Mouse (Mus musculus): ENCODE measurements around the gene Fam168a.
"Not testable (repeated sequence)": the region's sequence is repeated elsewhere in the genome, so short reads cannot be mapped to it uniquely, and the experiment has no call there.

Fam168a gene

DNA sequence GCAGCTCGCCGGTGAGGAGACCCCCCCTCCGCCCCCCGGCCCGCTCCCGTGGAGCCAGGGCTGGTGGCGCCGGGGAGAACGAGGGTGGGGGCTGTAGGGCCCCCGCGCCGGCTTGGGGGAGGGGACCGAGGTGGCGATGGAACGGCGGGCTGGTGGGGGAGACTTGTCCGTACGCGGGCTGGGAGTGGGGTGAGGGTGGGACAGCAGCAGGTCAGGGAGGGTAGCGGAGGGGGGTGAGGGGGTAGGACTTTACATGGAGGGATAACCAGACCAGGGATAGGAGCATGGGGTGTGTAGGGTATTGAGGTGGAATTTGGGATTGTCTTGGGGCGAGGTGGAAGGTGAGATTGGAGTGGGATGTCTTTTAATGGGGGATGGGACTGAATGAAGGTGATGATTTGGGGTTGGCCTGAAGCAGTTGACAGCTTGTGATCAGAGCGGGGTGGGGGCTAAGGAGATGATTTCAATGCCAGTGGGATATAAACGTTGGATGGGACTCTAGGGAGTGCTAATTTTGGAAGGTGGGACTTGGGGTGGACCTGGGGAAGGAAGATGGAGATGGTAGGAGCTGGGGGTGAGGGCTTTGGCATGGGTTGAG is 547 bp downstream of the Fam168a start:
- no peak for DNase-seq (ENCODE audit: low read depth, low spot score)

DNA sequence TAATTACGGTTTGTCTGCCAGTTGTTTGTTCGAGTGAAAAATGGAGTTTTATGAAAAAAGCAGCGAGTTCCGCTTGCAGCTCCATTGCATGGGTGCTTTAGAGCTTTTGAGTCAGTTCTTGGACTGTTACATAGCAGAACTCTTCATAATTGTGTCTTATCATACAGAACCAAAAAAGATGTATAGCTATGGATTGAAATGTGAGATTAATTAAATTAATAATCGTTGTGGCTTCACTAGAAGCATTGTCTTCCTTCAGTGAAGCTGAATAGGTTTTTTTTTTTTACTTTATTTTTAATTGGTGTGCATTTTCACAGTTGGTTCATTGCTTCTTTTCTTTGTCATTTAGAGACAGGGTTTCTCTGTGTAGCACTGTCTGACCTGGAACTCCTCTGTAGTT is 12.3 kb downstream of the Fam168a start:
- no peak for DNase-seq (ENCODE audit: low read depth, low spot score)

DNA sequence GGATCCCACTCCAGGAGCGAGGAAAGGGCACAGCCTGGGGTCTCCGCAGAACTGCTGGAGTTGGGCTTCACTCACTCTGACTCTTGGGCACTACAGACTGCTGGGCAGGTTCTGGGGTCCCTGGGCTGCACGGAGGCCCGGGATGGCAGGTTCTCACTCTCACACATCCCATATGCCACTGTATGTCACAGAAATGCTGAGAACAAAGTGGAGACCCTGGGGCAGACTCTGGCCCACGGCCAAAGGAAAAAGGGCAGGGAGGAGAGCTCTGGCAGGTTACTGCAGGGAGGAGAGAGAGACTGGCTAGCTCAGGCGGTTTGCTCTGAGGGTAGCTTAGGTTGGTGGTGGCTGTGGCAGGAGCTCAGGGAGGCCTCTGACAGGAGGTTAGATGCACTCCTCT is 15.8 kb downstream of the Fam168a start:
- DNase-seq (ENCODE audit: low read depth, low spot score), result no peak

DNA sequence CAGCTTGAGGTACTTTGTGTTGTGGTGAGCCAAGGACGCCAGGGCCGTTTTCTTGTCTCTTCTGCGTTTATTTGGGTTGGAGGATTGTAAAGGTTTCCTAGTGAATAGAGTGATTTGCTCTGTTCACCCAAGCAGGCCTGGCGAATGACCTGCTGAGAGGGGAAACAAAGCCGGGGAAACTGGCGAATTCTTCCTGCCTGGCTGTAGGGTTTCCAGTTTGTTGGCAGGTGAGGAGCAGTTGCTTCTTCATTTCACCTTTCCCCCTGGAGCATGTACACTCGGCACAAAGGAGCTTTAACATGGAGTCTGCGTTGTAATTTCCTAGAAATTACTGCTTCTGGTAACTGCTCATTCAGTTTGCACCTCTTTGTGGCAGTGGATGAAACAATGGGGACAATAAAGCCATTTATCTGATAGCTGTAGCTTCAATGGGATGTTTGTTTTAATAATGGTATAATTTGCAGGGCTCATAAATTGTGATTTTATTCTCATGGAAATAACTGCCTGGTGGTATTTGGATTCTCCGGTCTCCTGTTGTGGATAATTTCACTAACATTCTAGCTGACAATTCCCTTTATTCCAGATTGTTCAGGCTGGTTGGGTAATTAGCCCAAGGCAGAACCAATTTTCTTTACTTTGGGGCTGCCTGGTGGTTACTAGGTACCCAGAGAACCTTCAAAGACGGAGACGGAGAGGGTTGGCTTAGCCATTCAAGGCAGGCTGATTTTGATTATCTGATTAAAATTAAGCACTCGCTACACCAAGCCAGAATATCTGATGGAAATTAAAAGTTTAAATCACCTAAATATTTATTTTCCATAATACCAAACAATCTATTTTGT is 17.2 kb downstream of the Fam168a start:
- no peak for DNase-seq (ENCODE audit: low read depth, low spot score)

DNA sequence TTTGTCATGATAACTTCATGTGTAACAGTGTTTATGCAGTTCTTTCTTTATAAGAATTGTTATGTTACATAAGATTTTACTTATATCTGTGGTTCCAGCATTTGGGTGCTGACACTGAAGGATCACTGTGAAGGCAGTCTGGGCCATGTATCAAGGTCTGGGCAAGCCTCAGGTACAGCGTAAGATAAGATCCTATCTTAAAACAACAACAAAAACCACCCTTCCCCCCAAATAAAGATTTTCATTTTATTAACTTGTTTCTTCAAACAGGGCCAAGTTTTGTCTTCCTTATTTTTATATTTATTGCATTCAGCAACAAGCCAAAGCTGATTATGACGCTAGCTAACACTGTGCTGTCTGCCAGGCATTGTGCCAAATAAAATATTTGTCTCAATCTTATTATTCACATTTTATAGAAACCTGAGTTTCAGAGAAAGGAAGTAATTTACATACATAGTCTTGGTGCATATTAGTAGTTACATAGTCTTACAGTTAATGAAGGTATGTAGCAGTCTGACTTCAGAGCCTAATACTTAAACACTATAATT is 21.2 kb downstream of the Fam168a start:
- DNase-seq (ENCODE audit: low read depth, low spot score), result no peak

DNA sequence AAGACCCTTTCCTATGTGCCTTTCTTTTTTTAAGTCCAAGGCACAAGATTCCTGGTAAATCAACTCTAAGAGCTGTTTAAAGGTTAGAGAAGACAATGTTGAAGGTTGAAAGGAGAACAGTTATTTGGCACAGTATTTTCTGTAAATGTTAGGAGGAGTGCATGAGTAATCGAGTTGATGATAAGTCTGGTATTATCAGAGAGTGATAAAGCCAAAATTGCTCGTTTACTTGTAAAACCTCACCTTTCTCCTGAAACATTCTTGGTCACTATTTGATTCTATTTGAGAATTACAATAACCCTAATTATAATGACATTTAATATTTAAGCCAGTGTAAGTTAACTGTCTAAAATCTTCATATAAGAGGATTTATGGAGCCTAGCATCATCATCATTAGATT is 23.3 kb downstream of the Fam168a start:
- no peak for DNase-seq (ENCODE audit: low read depth, low spot score)

DNA sequence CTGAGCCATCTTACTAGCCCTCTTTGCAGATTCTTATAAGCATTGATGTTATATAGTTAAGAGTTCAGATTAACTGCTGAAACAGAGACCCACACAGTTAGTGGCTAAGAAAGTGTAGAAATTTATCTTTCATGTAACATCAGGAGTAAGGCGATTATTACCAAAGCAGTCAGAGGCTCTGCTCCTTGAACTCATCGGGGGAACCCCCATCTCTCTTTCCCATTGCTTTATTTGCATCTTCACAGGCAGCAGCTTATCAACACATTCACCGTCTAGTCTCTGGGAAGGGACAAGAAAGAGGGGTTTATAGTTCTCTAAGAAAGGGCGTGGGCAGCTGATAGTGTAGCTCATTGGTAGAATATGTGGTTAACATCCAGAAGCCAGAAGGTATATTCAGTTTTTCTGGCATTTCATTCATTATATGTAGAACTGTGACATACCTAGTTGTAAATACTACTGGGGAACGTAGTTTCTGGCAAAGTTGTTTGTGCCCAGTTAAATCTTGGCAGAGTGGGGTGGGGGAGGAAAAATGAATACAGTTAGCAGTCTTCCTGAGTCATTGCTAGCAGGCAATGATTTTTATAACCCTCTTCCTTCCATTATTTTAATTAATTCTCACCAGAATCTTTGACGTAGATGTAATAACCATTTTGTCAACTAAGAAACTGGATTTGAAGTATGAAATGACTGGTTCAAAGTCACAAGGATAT is 26.1 kb downstream of the Fam168a start:
- DNase-seq (ENCODE audit: low read depth, low spot score), result no peak

DNA sequence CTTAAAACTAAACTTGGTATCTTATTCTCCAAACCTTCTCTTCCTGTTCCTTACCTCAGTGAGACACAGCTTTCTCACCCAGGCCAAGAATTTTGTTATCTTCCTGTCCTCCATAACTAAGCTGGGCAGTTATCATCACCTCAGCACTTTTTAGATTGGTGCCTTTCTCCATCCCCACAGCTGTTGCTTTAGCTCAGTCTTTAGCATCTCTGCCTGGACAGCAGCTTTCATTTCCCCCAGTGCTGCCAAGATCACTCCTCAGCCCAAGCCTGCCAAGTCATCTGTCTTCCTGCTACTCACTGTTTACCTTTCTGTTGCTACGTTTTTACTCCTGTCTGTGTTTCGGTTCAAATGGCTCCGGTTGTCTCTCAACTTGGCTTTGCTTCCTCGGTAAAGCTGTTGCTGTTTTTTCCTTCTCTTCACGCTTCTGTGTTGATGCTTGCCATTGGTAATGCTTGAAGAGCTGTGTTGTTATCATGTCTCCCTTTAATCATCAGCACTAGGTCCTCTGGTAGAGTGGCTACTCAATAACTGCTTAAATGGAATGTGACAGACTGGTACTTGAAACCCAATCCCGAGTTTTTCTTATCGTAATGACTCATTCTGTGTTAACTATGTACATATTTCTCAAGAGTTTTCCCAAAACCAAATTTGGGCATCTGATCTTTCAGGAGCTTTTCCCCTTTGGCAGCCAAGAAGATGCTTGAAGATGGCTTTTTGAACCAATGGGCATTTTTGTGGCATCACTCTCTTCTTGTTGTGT is 26.8 kb downstream of the Fam168a start:
- DNase-seq (ENCODE audit: low read depth, low spot score), result peak; percentile 5

DNA sequence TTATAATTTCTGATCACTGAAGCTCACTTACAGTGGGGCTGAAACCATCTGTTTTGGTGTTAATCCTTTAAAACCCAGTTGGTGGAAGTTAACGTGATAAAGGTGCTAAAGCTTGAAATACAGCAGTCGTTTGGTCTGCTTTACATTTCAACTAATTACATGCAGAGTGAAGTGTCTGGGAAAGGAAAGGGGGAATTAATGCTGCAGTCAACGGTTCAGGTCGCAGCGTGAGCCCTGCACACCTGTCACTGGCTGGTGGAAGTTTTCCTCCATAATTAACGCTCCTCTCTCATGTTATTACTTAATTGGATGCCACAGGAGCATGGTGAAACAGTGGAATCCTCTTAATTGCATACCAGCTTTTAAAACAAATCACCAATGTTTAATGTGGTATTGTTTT is 27.8 kb downstream of the Fam168a start:
- no peak for DNase-seq (ENCODE audit: low read depth, low spot score)

DNA sequence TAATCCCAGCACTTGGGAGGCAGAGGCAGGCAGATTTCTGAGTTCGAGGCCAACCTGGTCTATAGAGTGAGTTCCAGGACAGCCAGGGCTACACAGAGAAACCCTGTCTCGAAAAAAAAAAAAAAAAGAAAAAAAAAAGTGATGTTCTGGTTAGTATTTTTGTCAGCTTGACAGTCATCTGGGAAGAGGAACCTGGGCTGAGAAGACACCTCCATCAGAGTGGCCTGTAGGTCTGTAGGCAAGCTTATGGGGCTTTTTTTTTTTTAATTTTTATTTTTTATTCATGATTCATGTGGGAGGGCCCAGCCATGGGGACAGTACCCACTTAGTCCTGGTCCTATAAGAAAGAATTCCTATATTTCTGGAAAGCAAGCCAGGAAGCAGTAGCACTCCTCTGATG is 28.5 kb downstream of the Fam168a start:
- not testable (repeated sequence) for DNase-seq (ENCODE audit: low read depth, low spot score)

DNA sequence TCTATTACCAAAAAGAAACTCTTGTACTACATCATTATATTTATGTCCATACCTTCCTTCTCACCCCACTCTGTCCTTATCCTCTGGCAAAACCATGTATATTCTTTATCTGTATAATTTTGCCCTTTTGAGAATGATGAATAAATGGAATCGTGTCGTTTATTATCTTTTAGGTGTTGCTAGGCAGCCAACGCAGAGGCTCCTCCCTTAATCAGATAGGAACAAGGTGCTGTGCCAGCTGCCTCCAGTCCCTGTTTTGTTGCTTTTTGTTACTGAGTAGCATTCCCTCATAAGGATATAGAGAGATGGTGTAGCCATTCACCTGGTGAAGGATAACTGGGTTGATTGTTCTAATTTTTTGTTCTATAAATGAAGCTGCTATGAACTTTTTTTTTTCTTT is 29.7 kb downstream of the Fam168a start:
- no peak for DNase-seq (ENCODE audit: low read depth, low spot score)

DNA sequence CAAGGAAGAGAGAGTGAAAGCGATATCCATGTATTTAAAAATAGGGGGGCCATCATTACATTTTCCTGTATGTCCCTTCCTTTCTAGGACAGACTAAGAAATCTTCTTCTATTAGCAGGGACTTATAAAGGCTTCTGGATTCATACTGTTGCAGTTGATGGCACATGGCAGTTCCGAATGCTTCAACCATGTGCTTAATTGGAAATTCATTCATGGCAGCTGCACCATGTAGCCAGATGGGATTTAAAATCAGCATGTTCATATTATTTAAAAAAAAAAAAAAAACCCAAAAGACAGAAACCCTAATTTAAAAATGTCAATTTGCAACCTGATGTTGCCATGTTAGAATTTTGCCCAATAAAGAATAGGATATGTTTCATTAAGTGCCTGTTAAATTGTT is 37.9 kb downstream of the Fam168a start:
- DNase-seq (ENCODE audit: low read depth, low spot score), result no peak

DNA sequence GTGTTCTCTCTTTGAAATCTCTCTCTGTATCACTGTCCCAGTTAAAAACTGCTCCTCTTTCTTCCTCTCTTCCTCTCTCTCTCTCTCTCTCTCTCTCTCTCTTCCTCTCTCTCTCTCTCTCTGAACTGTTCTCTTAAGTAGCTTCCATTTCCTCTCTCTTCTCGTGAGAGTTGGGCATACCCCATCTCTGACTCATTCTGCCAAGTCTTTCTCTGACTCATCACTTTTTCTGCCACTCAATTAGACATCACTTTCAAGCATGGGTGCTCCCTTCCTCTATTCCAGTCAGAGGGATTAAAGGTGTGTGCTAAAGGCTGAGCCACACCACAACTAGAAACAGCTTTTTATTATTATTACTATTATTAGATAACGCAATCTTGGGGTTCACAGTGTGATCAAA is 43.7 kb downstream of the Fam168a start:
- no peak for DNase-seq (ENCODE audit: low read depth, low spot score)

DNA sequence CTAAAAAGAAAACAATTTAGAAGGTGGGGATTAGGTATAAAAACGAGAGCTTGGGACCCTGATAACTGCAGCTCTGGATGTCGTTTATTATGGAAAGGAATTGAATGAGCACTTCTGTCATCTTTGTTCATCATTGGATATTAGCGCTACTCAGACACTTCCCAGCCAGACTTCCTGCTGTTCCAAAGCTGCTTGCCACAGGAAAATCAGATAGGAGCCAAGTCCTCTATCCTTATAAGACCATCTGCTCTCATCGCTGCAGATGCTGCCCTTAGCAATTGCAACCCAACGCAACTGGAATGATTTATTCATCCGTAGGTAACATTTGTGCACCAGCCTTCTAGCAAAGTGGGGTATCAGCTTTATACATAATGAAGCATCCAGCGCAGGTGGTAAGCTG is 52.3 kb downstream of the Fam168a start:
- DNase-seq (ENCODE audit: low read depth, low spot score), result no peak

DNA sequence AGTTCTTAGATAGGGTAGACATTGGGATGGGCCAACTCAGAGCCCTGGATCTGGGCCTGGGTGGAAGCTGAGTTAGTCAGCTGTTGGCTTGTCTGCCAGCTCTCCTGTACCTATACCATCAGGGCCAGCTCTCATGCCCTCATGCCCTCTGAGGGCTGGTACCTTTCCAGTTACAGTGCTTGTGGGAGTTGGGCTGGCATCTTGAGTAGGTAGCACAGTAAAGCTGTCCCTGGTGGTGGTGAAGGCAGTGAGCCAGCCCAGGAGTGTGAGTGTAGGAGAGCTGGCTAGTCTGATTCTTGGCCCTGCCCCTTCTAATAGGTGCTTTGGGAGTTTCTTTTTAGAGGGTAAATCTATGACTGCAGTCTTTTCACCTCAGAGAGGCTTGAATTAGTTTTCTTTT is 56.3 kb downstream of the Fam168a start:
- no peak for DNase-seq (ENCODE audit: low read depth, low spot score)

DNA sequence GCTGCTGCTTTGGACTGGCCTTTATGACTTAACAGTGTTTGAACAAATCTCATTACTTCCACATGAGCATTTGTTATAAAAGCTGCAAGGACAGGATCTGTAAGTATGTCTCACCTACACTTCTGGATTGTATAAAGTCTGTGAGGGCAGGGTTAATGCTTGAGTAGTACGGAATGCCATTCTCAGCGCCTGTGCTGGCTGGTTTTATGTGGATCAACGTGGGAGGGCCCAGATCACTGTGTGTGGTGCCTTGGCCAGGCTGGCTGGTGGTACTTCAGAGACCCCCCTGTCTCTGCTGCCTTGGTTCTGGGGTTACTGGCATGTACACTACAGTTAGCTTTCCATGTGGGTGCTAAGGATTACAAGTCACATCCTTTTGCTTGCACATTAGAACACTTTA is 61.1 kb downstream of the Fam168a start:
- DNase-seq (ENCODE audit: low read depth, low spot score), result no peak

DNA sequence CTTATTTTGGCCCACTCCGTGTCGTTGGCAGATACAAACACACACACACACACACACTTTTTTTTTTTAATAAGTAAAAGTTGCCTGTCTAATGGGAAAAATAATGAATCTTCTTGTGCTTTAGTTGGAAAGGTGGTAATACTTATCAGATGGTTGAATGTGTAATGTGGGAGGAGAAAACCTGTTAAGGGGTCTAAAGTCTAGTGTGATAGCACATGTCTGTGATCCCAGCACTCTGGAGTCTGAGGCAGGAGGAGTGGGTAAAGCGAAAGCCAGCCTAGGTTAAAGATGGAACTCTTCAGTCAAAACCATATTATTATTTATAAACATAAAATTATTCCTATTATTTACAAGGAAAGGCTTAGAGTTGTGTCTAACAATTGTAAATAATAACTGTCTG is 61.6 kb downstream of the Fam168a start:
- no peak for DNase-seq (ENCODE audit: low read depth, low spot score)

DNA sequence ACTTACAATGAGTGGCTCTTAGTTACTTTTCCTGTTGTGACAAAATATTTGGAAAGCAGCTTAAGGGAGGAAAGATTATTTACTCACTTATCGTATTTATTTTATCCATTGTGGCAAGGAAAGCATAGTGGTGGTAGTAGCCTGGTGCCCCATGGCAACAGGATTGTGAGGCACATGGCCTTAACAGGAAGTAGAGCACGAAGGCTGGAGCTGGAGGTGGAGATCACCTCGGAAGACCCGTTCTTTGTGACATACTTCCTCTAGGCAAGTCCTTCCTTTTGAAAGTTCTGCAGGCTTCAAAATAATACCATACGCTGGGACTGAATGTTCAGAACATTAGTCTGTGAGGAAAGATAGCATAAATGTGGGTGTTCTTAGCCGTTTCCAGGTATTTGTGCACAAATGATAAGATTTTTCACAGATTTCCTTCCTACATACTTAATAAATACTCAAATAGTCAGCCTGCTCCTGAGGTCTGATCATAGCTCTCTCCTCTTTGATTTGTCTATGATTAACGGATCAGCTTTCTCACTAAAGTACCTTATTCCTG is 63.2 kb downstream of the Fam168a start:
- no peak for DNase-seq (ENCODE audit: low read depth, low spot score)

DNA sequence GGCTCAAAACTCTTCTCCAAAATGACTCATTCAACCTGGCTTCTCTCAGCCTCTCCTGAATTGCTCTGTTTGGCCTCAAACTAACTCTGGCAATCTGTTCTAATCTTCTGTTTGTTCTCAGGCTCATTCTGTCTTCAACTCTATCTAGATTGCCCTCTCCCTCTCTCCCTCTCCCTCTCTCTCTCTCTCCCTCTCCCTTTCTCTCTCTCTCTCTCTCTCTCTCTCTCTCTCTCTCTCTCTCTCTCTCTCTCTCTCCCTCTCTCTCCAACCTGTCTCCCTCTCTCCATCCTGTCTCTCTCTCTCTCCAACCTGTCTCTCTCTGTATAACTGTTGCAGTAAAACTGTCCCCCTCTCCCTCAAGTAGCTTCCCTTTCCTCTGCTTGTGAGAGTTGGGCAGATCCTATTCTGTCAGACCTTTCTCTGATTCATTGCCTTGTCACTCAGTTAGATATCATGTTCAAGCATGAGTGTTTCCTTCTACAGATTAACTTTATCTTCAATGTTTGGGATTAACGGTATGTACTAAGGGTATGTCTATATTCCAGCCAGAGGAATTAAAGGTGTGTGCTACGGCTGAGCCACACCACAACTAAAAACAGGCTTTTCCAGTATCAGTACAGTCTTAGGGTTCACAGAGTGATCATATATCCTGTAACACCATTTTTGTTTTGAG is 64.4 kb downstream of the Fam168a start:
- DNase-seq (ENCODE audit: low read depth, low spot score), result no peak

DNA sequence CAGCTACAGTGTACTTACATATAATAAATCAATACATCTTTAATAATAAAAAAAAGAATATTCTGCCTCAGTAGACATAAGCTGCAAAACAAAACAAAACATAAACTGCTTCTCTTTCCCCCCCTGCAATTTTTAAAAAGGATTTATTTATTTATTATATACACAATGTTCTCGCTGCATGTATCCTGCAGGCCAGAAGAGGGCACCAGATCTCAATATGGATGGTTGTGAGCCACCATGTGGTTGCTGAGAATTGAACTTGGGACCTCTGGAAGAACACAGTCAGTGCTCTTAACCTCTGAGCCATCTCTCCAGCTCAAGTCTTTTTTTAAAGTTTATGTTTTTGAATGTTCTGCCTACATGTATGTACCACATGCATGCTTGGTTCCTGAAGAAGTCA is 67.8 kb downstream of the Fam168a start:
- no peak for DNase-seq (ENCODE audit: low read depth, low spot score)

DNA sequence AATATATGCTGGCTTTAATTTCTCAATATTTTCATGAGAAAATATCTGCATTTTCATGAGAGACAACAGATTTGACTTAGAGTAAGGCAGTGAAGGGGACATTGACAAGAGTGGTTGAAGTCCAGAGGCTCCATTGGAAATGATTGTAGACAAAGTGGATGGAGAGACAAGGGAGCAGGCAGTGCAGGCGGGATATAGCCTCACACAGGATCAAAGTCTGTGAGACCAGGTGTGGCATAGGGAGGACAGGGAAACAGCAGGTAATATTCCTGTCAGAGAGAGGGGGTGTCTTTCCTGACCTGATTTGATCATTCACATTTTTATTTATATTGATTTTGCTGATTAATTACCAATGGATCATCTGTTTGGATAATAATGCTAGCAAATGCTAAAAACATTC is 69.4 kb downstream of the Fam168a start:
- DNase-seq (ENCODE audit: low read depth, low spot score), result no peak

Measured in mesoderm, embryonic 11.5 days (tissue).